Mouse (Mus musculus) limb, embryonic 15.5 days (tissue): ENCODE results near the gene Serp1. TPM values are rescaled to one million over a fixed set of nuclear protein-coding genes. Genes with fewer than 3 reads are reported as not detected.
"Not testable (repeated sequence)": the region's sequence is repeated elsewhere in the genome, so short reads cannot be mapped to it uniquely, and the experiment has no call there.

Source experiments
- ATAC-seq: fragments of 200-750 bp; cut with Nextera tagmentation; 2 replicates; pipeline ENCODE4 v1.8.0; 2017; ENCODE audit warnings: low read depth, moderate TSS enrichment; ENCODE audit not compliant: insufficient number of reproducible peaks, low FRiP score, low TSS enrichment
- H3K27ac ChIP-seq: fragments of 300-500 bp; sonication (generic); 2 replicates; pipeline ENCODE4 v1.5.1; 2015; ENCODE audit warnings: moderate library complexity, mild to moderate bottlenecking, inconsistent platforms
- H3K27me3 ChIP-seq: fragments of 300-500 bp; sonication (generic); 2 replicates; pipeline ENCODE4 v1.6.1; 2015; ENCODE audit warnings: inconsistent platforms
- H3K36me3 ChIP-seq: fragments of 300-500 bp; sonication (generic); 2 replicates; pipeline ENCODE4 v1.6.1; 2015; ENCODE audit warnings: inconsistent platforms
- H3K4me1 ChIP-seq: fragments of 300-500 bp; sonication (generic); 2 replicates; pipeline ENCODE4 v1.6.1; 2015; ENCODE audit warnings: inconsistent platforms
- H3K4me2 ChIP-seq: fragments of 300-500 bp; sonication (generic); 2 replicates; pipeline ENCODE4 v1.6.1; 2015; ENCODE audit warnings: mild to moderate bottlenecking, inconsistent platforms
- H3K4me3 ChIP-seq: fragments of 300-500 bp; sonication (generic); 2 replicates; pipeline ENCODE4 v1.5.1; 2015; ENCODE audit warnings: mild to moderate bottlenecking, inconsistent platforms
- H3K9ac ChIP-seq: fragments of 300-500 bp; sonication (generic); 2 replicates; pipeline ENCODE4 v1.6.1; 2015; ENCODE audit warnings: inconsistent platforms
- H3K9me3 ChIP-seq: fragments of 300-500 bp; sonication (generic); 2 replicates; pipeline ENCODE4 v1.6.1; 2016; ENCODE audit warnings: inconsistent platforms
- WGBS: fragments of 180-500 bp; shearing (Covaris S2); methylation state at CpG from one replicate; pipeline ENCODE4 v1.1.7; 2015; 5-methylcytosine and 5-hydroxymethylcytosine counted together
- polyA plus RNA-seq: library from polyadenylated mRNA; unstranded; fragments of >200 nt; fragmentation: Nextera tagmentation; extraction: Ambion mirVana; gene quantifications from 2 replicates; pipeline ENCODE4 v1.2.1, GENCODE M21; 2015

The Serp1 gene
- polyA plus RNA-seq, 1 experiment from 2014 or later = 192 TPM

GRCm38 (mm10) chr3:58503720-58504333, 21.9 kb downstream of the Serp1 start:
- no peaks in the 10 kb centered on the region for H3K27me3 ChIP-seq
- 56% methylated on average over 3 of the region's 3 CpGs for WGBS
- H3K36me3 ChIP-seq = no peaks in the 10 kb centered on the region
- no peaks in the 10 kb centered on the region for H3K9me3 ChIP-seq
- H3K27ac ChIP-seq = no peak overlapping the region
- ATAC-seq = no peak
- H3K4me2 ChIP-seq = no peak overlapping the region
- H3K4me1 ChIP-seq = no peaks in the 10 kb centered on the region
- no peak overlapping the region for H3K9ac ChIP-seq
- no peak overlapping the region for H3K4me3 ChIP-seq

GRCm38 (mm10) chr3:58501961-58502360, 23.7 kb downstream of the Serp1 start:
- no peak for ATAC-seq
- WGBS = 71% methylated on average over 2 of the region's 2 CpGs
- H3K9ac ChIP-seq = no peak overlapping the region
- no peaks in the 10 kb centered on the region for H3K27me3 ChIP-seq
- H3K27ac ChIP-seq = no peak overlapping the region
- no peaks in the 10 kb centered on the region for H3K9me3 ChIP-seq
- no peaks in the 10 kb centered on the region for H3K36me3 ChIP-seq
- no peaks in the 10 kb centered on the region for H3K4me1 ChIP-seq
- H3K4me2 ChIP-seq = no peak overlapping the region
- H3K4me3 ChIP-seq = no peak overlapping the region

- Histone ChIP-seq H3K27me3 (no peaks in the 10 kb centered on the region), H3K9me3 (no peaks in the 10 kb centered on the region), H3K4me3 (no peak overlapping the region), H3K4me2 (no peak overlapping the region), H3K4me1 (no peaks in the 10 kb centered on the region), H3K9ac (no peak overlapping the region), H3K36me3 (no peaks in the 10 kb centered on the region), H3K27ac (no peak overlapping the region)
- ATAC-seq = no peak
- WGBS = 80% methylated on average over 4 of the region's 4 CpGs
These were observed 32.1 kb downstream of the Serp1 start for GRCm38 (mm10) chr3:58493621-58494020.

- H3K9me3 ChIP-seq = no peaks in the 10 kb centered on the region
- H3K4me2 ChIP-seq = no peak overlapping the region
- H3K27me3 ChIP-seq = no peaks in the 10 kb centered on the region
- WGBS = 72% methylated on average over 7 of the region's 7 CpGs
- H3K27ac ChIP-seq = no peak overlapping the region
- no peak for ATAC-seq
- no peaks in the 10 kb centered on the region for H3K36me3 ChIP-seq
- H3K9ac ChIP-seq = no peak overlapping the region
- H3K4me1 ChIP-seq = no peaks in the 10 kb centered on the region
- no peak overlapping the region for H3K4me3 ChIP-seq
These were observed 34.9 kb downstream of the Serp1 start for GRCm38 (mm10) chr3:58490787-58491186.

- Histone ChIP-seq H3K27me3 (no peaks in the 10 kb centered on the region), H3K9ac (no peak overlapping the region), H3K27ac (no peak overlapping the region), H3K36me3 (no peaks in the 10 kb centered on the region), H3K9me3 (no peaks in the 10 kb centered on the region), H3K4me3 (no peak overlapping the region), H3K4me2 (no peak overlapping the region), H3K4me1 (no peaks in the 10 kb centered on the region)
- no peak for ATAC-seq
- 80% methylated on average over 8 of the region's 8 CpGs for WGBS
These were observed 37.5 kb downstream of the Serp1 start for GRCm38 (mm10) chr3:58487999-58488775.

- Histone ChIP-seq H3K4me1 (no peaks in the 10 kb centered on the region), H3K4me2 (no peak overlapping the region), H3K36me3 (no peaks in the 10 kb centered on the region), H3K9ac (no peak overlapping the region), H3K4me3 (no peak overlapping the region), H3K27me3 (no peaks in the 10 kb centered on the region), H3K9me3 (no peaks in the 10 kb centered on the region), H3K27ac (no peak overlapping the region)
- no peak for ATAC-seq
- WGBS = 68% methylated on average over 3 of the region's 3 CpGs
These were observed 38.6 kb downstream of the Serp1 start for GRCm38 (mm10) chr3:58487121-58487520.

- Histone ChIP-seq H3K4me1 (no peaks in the 10 kb centered on the region), H3K4me3 (no peak overlapping the region), H3K9me3 (no peaks in the 10 kb centered on the region), H3K4me2 (no peak overlapping the region), H3K27me3 (no peaks in the 10 kb centered on the region), H3K36me3 (no peaks in the 10 kb centered on the region), H3K9ac (no peak overlapping the region), H3K27ac (no peak overlapping the region)
- no peak for ATAC-seq
- 75% methylated on average over 7 of the region's 7 CpGs for WGBS
These were observed 39.8 kb downstream of the Serp1 start for GRCm38 (mm10) chr3:58485883-58486282.

- Histone ChIP-seq H3K27ac (no peak overlapping the region), H3K9ac (no peak overlapping the region), H3K4me2 (no peak overlapping the region), H3K36me3 (no peaks in the 10 kb centered on the region), H3K4me3 (no peak overlapping the region), H3K9me3 (no peaks in the 10 kb centered on the region), H3K4me1 (no peaks in the 10 kb centered on the region), H3K27me3 (no peaks in the 10 kb centered on the region)
- WGBS = 91% methylated on average over 2 of the region's 2 CpGs
- ATAC-seq = no peak
These were observed 46.8 kb downstream of the Serp1 start for GRCm38 (mm10) chr3:58478755-58479455.

- H3K9ac ChIP-seq, H3K4me1 ChIP-seq, H3K27ac ChIP-seq, H3K4me2 ChIP-seq, H3K36me3 ChIP-seq, H3K9me3 ChIP-seq, H3K27me3 ChIP-seq, ATAC-seq, H3K4me3 ChIP-seq: not testable (repeated sequence)
- WGBS = 100% methylated on average over 1 of the region's 1 CpGs
These were observed 50.4 kb downstream of the Serp1 start for GRCm38 (mm10) chr3:58475298-58475697.

Other genes with a start within 250 kb of the Serp1 start
- gene Tsc22d2, start 111.2 kb downstream of the Serp1 start, polyA plus RNA-seq = 9.6 and 9.7 TPM in 2 replicates
- 46.8 and 49.6 TPM in 2 replicates for gene Eif2a, start 71 bp downstream of the Serp1 start, polyA plus RNA-seq
- gene Selenot, start 50.7 kb upstream of the Serp1 start, polyA plus RNA-seq = 14.1 and 15.7 TPM in 2 replicates
- gene Erich6, start 111.3 kb upstream of the Serp1 start, polyA plus RNA-seq = 0.06 TPM in 1 of 2 replicates, not detected in the other
- gene Siah2, start 166.5 kb upstream of the Serp1 start, polyA plus RNA-seq = 3.7 and 5.6 TPM in 2 replicates